Mouse (Mus musculus) heart, embryonic 11.5 days (tissue): ENCODE measurements at regions not wholly inside any gene's neighbourhood (a gene's known extent, or its start where the extent isn't known, plus 50 kb on each side); places are given as distances from the start of the nearest gene placed in this dataset.

Source experiments
- ATAC-seq: fragments of 200-750 bp; cut with Nextera tagmentation; replicated peaks from 2 replicates; pipeline ENCODE4 v1.8.0; 2017; ENCODE audit warnings: moderate library complexity; ENCODE audit not compliant: insufficient number of reproducible peaks, low FRiP score, low TSS enrichment
- H3K27ac ChIP-seq: fragments of 300-500 bp; sonication (generic); 2 replicates; pipeline ENCODE4 v1.5.1; 2014; ENCODE audit warnings: mild to moderate bottlenecking, low read depth, low read length
- H3K27me3 ChIP-seq: fragments of 300-500 bp; sonication (generic); 2 replicates; pipeline ENCODE4 v1.6.1; 2014; ENCODE audit warnings: mild to moderate bottlenecking, low read length, mixed read lengths; ENCODE audit not compliant: control insufficient read depth, insufficient read depth
- H3K36me3 ChIP-seq: fragments of 300-500 bp; sonication (generic); 2 replicates; pipeline ENCODE4 v1.6.1; 2014; ENCODE audit warnings: mild to moderate bottlenecking, low read length, moderate library complexity, mixed read lengths; ENCODE audit not compliant: control insufficient read depth, insufficient read depth
- H3K4me1 ChIP-seq: fragments of 300-500 bp; sonication (generic); 2 replicates; pipeline ENCODE4 v1.6.1; 2014; ENCODE audit warnings: low read length; ENCODE audit not compliant: control insufficient read depth, insufficient read depth
- H3K4me2 ChIP-seq: fragments of 300-500 bp; sonication (generic); 2 replicates; pipeline ENCODE4 v1.6.1; 2014; ENCODE audit warnings: mild to moderate bottlenecking, moderate library complexity
- H3K4me3 ChIP-seq: fragments of 300-500 bp; sonication (generic); 2 replicates; pipeline ENCODE4 v1.5.1; 2014; ENCODE audit warnings: low read depth, low read length
- H3K9ac ChIP-seq: fragments of 300-500 bp; sonication (generic); 2 replicates; pipeline ENCODE4 v1.6.1; 2014; ENCODE audit warnings: mild to moderate bottlenecking, low read depth, low read length, moderate library complexity
- H3K9me3 ChIP-seq: fragments of 300-500 bp; sonication (generic); replicated peaks from 2 replicates; pipeline ENCODE4 v1.6.1; 2016; ENCODE audit warnings: low read length; ENCODE audit not compliant: control insufficient read depth
- WGBS: fragments of 180-500 bp; shearing (Covaris S2); extraction: QIAGEN DNeasy Blood & Tissue Kit; methylation state at CpG from one replicate; pipeline ENCODE4 v1.1.7; 2014; ENCODE audit not compliant: insufficient replicate concordance; 5-methylcytosine and 5-hydroxymethylcytosine counted together

GRCm38 (mm10) chr5:91816376-91816950, 146.4 kb downstream of the Rchy1 start:
- no peak for ATAC-seq
- Histone ChIP-seq H3K27ac (no peak overlapping the region), H3K27me3 (no peaks in the 10 kb centered on the region), H3K4me1 (peaks cover 5% of the 10 kb centered on the region; the same call in 1 of the 2 replicates), H3K9me3 (no peaks in the 10 kb centered on the region), H3K36me3 (no peaks in the 10 kb centered on the region), H3K9ac (no peak overlapping the region), H3K4me2 (no peak overlapping the region), H3K4me3 (no peak overlapping the region)
- WGBS, result 64% methylated on average over 3 of the region's 3 CpGs

- H3K36me3 ChIP-seq, result no peaks in the 10 kb centered on the region
- WGBS, result 72% methylated on average over 6 of the region's 6 CpGs
- H3K4me3 ChIP-seq, result no peak overlapping the region
- peaks cover 5% of the 10 kb centered on the region; the same call in 1 of the 2 replicates for H3K4me1 ChIP-seq
- H3K27me3 ChIP-seq, result no peaks in the 10 kb centered on the region
- no peak overlapping the region for H3K9ac ChIP-seq
- H3K9me3 ChIP-seq, result no peaks in the 10 kb centered on the region
- H3K4me2 ChIP-seq, result no peak overlapping the region
- no peak for ATAC-seq
- H3K27ac ChIP-seq, result no peak overlapping the region
These were observed 147.9 kb downstream of the Rchy1 start for GRCm38 (mm10) chr5:91814956-91815355.

- H3K27me3 ChIP-seq, result no peaks in the 10 kb centered on the region
- H3K9ac ChIP-seq, result no peak overlapping the region
- no peak overlapping the region for H3K4me3 ChIP-seq
- H3K27ac ChIP-seq, result no peak overlapping the region
- no peak for ATAC-seq
- WGBS, result 39% methylated on average over 4 of the region's 4 CpGs
- no peaks in the 10 kb centered on the region for H3K9me3 ChIP-seq
- no peaks in the 10 kb centered on the region for H3K36me3 ChIP-seq
- H3K4me2 ChIP-seq, result no peak overlapping the region
- peaks cover 5% of the 10 kb centered on the region; the same call in 1 of the 2 replicates for H3K4me1 ChIP-seq
These were observed 148.5 kb downstream of the Rchy1 start for GRCm38 (mm10) chr5:91814417-91814762.

GRCm38 (mm10) chr5:91813547-91814416, 149.1 kb downstream of the Rchy1 start:
- Histone ChIP-seq H3K9ac (no peak overlapping the region), H3K4me3 (no peak overlapping the region), H3K27me3 (no peaks in the 10 kb centered on the region), H3K9me3 (no peaks in the 10 kb centered on the region), H3K4me2 (no peak overlapping the region), H3K36me3 (no peaks in the 10 kb centered on the region), H3K27ac (no peak overlapping the region), H3K4me1 (peaks cover 5% of the 10 kb centered on the region; the same call in 1 of the 2 replicates)
- no peak for ATAC-seq
- WGBS, result 59% methylated on average over 5 of the region's 5 CpGs

- Histone ChIP-seq H3K4me2 (peak overlapping the region; percentile 18; the same call in 1 of the 2 replicates), H3K9ac (no peak overlapping the region)
These were observed 155.5 kb downstream of the Rchy1 start for GRCm38 (mm10) chr5:91807070-91808065.

GRCm38 (mm10) chr5:91801297-91801980, 161.4 kb downstream of the Rchy1 start:
- Histone ChIP-seq H3K36me3 (no peaks in the 10 kb centered on the region), H3K4me3 (no peak overlapping the region), H3K4me1 (no peaks in the 10 kb centered on the region), H3K4me2 (no peak overlapping the region), H3K9me3 (no peaks in the 10 kb centered on the region), H3K27me3 (no peaks in the 10 kb centered on the region), H3K9ac (no peak overlapping the region), H3K27ac (no peak overlapping the region)
- no peak for ATAC-seq
- WGBS, result 86% methylated on average over 3 of the region's 3 CpGs

More at GRCm38 (mm10) chr5:91807070-91808065, 155.5 kb downstream of the Rchy1 start:
- H3K4me3 ChIP-seq, result no peak overlapping the region
- WGBS, result 41% methylated on average over 18 of the region's 18 CpGs
- H3K27me3 ChIP-seq, result no peaks in the 10 kb centered on the region
- H3K36me3 ChIP-seq, result no peaks in the 10 kb centered on the region
- peaks cover 10% of the 10 kb centered on the region for H3K4me1 ChIP-seq
- peak overlapping the region; percentile 24; the same call in 1 of the 2 replicates for H3K27ac ChIP-seq
- ATAC-seq, result no peak; the same call in 1 of the 2 replicates
- no peaks in the 10 kb centered on the region for H3K9me3 ChIP-seq

GRCm38 (mm10) chr5:91797362-91797761, 165.5 kb downstream of the Rchy1 start:
- Histone ChIP-seq H3K9ac (no peak overlapping the region), H3K27me3 (no peaks in the 10 kb centered on the region; the same call in 1 of the 2 replicates), H3K4me3 (no peak overlapping the region), H3K36me3 (no peaks in the 10 kb centered on the region), H3K4me2 (no peak overlapping the region), H3K9me3 (no peaks in the 10 kb centered on the region), H3K4me1 (no peaks in the 10 kb centered on the region), H3K27ac (no peak overlapping the region)
- 77% methylated on average over 3 of the region's 3 CpGs for WGBS
- ATAC-seq, result no peak

GRCm38 (mm10) chr5:91792732-91793131, 170.1 kb downstream of the Rchy1 start:
- Histone ChIP-seq H3K9me3 (no peaks in the 10 kb centered on the region), H3K4me3 (no peak overlapping the region), H3K27me3 (no peaks in the 10 kb centered on the region; the same call in 1 of the 2 replicates), H3K4me1 (no peaks in the 10 kb centered on the region), H3K9ac (no peak overlapping the region), H3K36me3 (no peaks in the 10 kb centered on the region), H3K4me2 (no peak overlapping the region), H3K27ac (no peak overlapping the region)
- ATAC-seq, result no peak
- 65% methylated on average over 6 of the region's 6 CpGs for WGBS
